Mouse (Mus musculus) B cell, adult 2 months (primary cell): ENCODE measurements around the gene 4930578C19Rik.
A peak's percentile ranks its signal among the peaks of the same experiment; 100 is the strongest.
"Not testable (repeated sequence)": the region's sequence is repeated elsewhere in the genome, so short reads cannot be mapped to it uniquely, and the experiment has no call there.

Source experiments
- DNase-seq, 2 experiments: peaks; one replicate each; pipeline ENCODE4 v3.0.0; 2022

4930578C19Rik gene

DNA sequence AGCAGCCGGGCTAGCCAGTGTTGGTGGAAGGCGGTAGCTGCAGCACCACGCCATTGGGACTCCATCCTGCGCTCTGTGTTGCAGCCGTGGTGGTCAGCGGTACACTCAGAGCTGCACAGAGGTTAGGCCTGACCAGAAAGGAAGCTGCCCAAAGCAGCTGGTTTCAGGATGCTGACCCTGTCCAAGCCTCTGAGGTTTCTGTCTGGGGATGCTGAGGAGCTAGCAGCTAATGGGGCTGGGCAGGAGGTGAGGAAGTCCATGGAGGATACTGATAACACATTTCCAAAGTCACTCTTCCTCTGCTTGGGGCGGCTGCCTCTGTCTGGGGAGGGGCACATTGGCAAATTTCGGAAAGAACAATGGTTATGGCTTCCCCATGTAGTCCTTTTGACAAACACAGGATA, at the start of gene 4930578C19Rik:
Gene 4930578C19Rik (minus strand): TSS at position 200 of the 404 bp plus-strand sequence.
- no peak for DNase-seq

DNA sequence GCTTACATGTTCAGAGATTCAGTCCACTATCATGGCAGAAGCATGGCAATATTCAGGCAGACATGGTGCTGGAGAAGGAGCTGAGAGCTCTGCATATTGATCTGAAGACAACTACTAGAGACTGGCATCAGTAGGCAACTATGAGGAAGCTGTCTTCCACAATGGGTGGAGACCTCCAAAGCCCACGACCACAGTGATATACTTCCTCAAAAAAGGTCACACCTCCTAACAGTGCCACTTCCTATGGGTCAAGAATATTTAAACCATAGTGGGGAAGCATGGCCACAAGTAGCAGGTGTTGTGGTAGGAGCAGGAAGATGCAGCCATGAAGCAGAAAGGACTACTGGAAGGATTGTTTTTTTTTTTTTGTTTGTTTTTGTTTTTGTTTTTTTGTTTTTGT, 6.5 kb upstream of the 4930578C19Rik start:
- DNase-seq, result no peak

DNA sequence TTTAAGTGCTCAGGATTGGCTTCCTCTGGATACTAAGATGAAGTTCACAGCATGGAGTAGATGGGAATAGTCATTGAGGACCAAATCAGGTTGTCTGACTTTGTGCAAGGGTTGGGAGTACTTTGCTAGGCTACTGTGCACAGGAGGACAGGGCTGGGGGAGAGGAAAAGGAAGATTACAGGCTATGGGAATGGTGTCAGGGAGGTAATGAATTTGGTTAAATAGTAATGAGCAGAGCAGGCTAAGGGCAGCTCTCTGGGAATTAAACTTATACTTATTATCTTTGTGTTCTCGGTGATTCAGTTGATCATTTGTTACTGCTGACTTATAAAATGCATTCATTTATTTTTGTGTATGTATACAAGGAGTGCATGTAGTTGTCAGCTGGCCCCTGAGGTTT, 1.7 kb upstream of the 4930578C19Rik start:
- no peak for DNase-seq

DNA sequence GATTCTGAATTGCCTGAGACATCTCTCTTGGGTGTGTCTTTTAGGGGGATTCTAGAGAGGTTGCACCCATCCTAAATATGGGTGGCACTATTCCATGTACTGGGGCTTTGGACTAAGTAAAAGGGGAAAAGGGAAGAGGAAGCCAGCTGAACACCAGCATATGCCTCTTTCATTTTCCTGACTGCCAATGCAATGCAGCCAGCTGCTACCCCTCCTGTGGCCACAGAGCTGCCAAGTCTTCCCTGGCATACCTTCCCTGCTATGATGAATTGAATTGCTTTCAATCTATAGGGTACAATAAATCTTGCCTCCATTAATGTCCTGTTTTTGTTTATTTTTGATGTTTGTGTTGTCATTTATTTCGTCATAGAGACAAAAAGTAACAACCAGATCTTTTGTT, 9.6 kb downstream of the 4930578C19Rik start:
- no peak for DNase-seq

DNA sequence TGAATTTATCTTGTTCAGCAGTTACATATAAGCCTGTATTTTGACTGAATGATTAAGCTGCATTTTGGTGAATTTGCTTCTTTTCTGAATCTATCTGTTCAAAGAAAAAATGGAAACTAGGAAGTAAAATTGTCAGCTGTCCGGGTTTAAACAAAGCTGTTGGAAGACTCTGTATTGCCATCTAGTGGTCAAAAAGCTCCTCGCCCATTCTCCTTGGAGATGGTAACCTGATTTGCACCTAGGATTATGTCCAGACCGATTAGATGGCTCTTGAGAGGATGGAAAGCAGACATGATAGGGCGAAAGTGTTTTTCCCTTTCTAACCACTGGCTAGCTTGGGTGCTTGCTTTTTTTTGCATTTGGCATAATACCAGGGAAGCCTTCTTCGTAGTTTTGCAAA, 19.1 kb downstream of the 4930578C19Rik start:
- peak; percentile 19 to 26 for DNase-seq

DNA sequence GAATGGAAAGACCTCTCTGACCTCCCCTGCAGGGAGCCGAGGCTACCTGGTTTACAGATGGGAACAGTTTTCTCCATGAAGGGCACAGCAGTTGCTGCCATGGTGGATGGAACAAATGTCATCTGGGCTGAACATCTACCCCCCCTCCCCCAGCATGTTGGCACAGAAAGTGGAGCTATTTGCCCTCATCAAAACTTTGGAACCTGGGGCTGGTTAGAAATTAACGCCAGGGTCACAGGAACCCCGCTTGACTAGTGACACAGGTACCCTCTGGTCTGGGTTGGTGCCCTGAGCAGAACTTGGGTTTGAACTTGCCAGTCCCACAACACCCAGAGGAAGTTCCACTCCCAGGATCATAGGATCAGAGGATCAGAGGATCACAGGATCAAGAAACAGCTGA, 35.7 kb downstream of the 4930578C19Rik start:
- DNase-seq, result no peak

DNA sequence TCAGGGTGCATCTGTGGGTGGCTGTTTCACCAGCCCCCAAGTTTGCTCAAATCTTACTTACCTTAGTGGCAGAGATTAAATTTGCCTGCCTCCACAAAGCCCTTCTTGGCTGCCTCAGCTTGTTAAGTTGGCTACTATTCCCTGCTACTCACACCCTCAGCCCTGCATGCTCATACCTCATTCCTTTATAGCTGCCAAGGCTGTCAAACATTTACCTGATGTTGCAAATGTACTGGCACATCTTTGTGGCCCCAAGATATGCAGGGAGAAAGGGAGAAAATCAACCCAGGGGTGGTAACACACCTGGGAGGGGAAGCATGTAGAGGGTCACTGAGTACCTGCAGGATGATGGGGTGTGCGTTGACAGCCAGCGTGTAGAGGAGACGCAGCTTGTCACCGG, 38.0 kb downstream of the 4930578C19Rik start:
- no peak for DNase-seq

DNA sequence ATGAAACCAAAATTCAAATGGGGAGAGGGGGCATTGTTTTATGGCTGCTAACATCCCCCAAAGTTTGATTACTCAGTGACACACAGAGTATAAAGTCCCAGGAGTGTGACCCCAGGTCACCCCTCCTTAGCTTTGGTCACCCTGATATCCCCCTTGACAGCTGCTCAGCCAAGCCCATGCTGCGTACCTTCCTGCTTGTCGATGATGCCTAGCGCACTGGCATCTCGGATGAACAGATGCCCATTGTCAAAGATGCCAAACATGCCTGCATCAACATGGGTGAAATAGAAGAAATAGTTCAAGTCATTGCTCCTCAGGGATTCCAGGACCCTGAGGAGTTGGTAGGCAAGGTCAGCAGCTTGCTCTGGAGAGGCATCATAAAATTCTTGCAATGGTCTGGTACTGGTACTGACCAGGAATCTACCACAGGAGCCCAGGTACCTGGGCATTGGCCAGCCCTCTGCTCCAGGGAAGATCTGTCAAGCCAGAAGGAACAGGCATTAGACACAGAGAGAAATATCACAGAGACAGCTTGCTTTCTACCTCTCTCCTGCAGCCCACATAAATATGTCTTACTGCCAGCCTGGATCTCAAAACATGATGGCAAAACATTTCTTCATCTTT, 40.9 kb downstream of the 4930578C19Rik start:
- DNase-seq, result no peak

DNA sequence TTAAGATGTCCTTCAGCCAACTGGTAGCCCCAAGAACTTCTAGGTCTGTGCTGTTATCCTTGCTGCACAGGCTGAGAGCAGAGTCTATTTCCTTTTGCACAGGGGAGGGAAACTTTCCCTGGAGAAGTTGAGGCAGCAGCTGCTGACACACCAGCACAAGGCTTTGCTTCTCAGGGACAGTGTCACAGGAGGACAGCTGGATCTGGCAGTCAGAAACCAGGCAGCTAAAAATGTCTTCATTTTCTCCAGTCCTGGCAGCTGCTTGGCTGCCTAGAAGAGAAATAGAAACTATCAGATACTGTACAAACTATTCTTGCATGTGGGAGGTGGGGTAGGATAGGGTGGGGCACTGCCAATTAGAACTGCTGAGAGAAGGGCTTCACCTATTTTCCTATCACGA, 42.2 kb downstream of the 4930578C19Rik start:
- DNase-seq, result no peak

DNA sequence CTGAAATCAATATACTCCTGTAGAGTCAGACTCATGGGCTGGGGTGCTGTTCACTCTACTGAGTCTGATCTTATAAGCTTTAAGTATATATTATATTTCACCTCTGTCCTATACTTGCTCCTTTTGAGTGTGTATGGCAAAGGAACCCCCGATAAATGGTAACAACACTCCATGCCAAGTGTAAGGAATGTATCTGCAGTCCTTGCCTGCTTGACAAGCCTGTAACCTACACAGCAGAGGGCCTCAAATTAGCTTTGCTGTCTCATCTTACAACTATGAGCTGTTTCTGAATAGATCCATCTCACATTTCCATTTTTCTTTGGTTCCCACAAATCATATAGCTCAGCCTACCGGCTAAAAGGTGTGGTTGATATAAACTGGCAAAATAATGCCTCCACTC, 46.6 kb downstream of the 4930578C19Rik start:
- DNase-seq, result no peak

DNA sequence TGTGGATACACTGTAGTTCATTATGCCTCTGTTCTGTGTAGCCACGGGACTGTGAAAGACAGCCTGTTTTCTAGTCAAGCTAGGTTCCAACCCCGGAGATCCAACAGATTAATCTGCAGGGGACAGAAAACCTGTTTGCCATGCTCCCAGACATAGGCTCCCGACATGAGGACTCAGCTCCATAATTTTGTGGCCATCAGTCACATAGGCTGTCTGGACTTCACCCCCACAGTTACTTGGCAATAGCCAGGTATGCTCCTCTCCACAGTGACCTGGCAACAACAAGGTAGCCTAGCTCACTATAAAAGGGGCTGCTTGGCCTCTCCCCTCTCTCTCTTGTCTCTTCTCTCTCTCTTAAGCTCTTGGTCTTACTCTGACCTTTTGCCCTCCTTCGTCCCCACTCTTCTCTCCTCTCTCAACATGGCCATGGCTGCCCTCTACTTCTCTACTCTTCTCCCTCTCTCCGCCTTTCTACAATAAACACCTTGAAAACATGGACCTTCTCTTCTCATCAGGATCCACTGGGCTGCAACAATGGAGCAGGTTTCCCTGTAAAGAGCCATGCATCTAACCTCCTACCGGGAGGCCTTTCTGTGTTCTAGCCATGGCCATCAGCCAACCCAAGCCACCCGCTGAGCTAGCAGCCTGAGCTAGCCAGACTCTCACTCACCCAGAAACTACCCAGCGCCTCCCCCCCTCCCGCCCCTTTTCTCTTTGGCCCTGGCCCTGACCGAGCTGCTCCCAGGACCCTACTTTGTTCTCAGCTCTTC, 49.9 kb downstream of the 4930578C19Rik start:
- DNase-seq, result no peak

DNA sequence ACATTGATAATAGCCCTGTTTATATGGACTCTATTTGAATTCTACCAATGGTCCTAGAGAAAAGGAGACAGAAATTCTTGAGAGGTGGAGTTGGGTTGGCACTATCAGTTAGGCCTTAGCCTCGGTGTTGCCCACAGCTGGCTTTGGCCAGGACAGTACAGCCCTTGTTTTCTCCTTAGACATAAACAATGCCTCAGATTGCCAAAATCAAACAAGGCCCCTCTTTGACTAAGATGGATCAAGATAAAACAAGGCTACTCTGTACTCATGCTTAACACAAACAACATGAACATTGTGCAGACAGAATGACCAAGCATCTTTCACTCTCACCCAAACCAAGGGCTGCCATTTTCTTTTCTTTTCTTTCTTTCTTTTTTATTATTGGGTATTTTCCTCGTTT, 51.6 kb downstream of the 4930578C19Rik start:
- no peak for DNase-seq

DNA sequence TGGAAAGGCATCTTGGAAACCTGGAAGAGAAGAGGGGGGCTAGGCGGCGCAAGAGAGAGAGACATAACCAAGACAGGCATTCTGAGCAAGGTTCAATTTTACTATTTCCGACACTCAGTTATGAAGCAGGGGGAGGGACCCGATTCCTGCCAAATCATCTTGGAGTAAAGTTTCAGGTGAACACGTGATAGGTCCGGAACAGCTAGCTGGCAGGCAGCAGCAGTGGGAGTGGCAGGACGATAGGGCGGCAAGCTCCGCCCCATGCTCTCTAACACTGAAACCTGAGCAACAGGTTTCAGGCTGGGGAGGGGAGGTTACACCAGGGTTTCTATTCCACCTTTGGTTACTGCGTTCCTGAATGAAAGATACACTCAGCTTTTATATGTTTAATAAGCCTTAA, 58.9 kb downstream of the 4930578C19Rik start:
- no peak for DNase-seq

DNA sequence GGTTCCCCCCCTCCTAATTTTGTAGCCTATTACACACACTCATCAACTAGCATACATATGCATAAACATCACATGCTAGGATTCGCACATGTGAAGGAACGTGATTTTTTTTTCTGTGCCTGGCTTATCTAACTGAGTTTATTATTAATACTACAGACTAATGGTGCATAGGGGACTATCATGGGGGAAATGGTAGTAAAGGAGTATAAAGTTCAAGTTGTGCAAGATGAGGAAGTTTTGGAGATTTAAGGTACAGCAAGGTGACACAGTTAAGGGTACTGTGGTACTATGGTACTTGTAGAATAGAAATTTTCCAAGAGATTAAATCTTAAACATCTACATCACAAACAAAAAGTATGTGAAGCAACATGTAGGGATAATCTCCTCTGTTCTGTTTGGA, 64.5 kb downstream of the 4930578C19Rik start:
- DNase-seq, result no peak

DNA sequence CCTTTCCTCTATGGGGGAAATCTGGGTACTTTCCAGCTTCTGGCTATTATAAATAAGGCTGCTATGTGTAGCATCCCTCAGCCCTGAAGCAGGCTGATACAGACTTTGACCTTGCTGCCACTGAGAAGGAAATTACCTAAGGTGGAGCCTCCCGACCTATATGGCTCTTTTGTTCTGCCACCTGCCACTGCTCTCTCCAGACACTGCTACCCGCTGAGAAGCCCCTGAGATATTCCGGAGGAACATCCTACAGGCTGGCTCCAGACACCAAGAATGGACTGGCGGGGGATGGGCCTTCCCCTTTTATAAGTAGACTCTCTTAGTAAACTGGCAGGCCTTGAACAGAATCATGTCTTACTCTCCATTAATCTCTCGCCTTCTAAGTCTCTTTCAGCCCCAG, 77.0 kb downstream of the 4930578C19Rik start:
- not testable (repeated sequence) for DNase-seq
